Mouse (Mus musculus) megakaryocyte, adult 5-6 weeks (primary cell): ENCODE measurements around the gene Emilin2. TPM values are rescaled to one million over a fixed set of nuclear protein-coding genes. Genes with fewer than 3 reads are reported as not detected.
A peak's percentile ranks its signal among the peaks of the same experiment; 100 is the strongest.

ENCODE experiments used
- ATAC-seq: 2 replicates; pipeline ENCODE4 v1.8.0; 2016; ENCODE audit warnings: mild to moderate bottlenecking, inconsistent platforms; ENCODE audit not compliant: poor library complexity, severe bottlenecking
- total RNA-seq, 2 experiments: library from RNA; stranded (forward) in 1 of 2; stranded (reverse) in 1 of 2; fragments of 153-499, 151-499 nt in 1 of 2; fragments of 221-1000, 200-1000 nt in 1 of 2; gene quantifications; 2 replicates each; pipeline versions ENCODE4 v1.2.3 to v1.2.4; 2015 to 2017

Gene Emilin2
- total RNA-seq, 2 experiments from 2014 or later, result 152 to 244 TPM

DNA sequence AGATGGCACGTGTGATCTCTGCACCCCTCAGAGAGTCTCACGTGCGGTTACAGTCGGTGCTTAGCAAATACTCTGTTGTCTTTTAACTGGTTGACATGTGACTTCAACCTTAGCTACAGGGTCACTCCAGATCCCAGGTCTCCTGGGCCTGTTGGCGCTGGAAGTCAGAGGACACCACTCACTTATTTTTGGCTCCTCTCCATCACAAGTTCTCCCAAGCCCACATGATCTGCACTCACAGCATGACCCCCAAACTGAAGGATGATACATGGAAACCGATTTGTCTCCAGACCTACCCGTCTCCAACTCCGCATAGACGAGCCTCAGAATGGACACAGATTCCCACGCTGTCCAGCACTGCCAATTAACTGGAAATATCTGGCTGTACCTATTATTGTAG is 43.6 kb downstream of the Emilin2 start:
- ATAC-seq, result no peak

- no peak for ATAC-seq
These were observed 44.4 kb downstream of the Emilin2 start for GRCm38 (mm10) chr17:71267374-71267773.

DNA sequence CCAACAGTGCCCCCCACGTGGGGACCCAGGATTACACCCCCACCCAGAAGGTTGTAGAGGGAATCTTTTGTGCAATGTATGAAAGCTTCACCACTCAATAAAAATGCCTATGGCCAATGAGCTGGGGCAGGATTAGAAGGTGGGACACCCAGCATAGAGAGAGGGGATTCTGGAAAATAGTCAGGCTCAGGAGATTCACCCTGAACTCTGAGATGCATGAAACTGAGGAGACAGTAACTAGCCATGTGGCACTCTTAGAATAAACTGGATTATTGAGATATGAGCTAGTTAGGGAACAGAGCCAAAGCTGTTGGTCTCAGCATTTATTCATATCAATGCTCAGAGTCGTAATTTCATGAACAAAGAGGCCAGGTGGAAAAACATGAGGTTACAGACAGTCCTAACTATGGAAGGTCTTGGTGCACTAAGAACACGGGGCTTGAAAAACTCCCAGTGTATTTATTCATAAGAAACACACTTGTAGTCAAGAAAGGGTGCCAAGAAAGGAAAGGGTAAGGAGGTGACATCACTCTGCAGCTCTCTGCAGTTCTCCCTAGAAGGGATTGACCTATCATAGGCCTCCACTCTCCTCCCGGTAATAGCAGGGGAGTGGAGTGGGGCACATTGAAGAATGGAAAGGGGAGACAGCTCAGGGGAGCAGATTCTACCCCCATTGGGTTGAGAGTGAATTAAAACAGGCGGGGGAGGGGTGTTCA is 46.3 kb downstream of the Emilin2 start:
- ATAC-seq, result no peak

DNA sequence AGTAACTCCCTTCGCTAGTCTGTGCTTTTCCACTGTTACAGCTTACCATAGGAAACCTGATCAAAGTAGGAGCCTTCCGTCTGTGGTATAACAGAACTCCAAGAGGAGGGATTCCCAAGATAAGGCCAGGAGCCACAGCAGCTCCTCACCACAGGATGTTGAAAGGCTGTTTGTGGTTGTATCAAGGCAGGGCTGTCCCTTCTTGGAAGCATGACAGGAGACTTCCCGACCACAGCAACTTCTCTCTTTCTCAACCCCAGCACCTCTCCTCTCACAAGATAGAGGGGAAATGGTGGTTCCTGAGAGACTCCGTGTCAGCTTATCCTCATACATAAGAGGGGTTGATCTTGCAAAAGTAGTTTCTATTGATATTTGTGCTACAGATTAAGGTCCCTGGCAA is 47.0 kb downstream of the Emilin2 start:
- ATAC-seq, result peak; percentile 76

- ATAC-seq, result peak; percentile 57
These were observed 48.6 kb downstream of the Emilin2 start for GRCm38 (mm10) chr17:71263136-71263535.

DNA sequence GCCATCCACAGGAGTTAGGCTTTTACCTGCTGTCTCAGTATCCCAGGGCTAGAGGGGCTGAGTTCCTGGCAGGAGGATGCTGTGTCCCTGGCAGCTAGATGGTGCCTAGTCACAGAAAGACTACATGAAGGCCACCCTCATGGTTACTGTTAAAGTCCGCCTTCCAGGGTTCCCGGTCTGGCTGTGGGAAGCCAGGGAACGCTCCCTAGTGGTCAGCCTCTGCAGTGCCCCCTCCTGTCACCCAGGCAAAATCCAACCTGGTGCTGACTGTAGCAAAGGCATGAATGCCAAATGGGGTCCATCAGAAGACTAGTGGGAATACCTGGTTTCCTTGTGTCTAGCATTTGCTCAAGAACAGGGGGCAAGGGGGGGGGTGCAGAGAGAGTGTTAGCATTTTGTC is 51.1 kb downstream of the Emilin2 start:
- ATAC-seq, result no peak

DNA sequence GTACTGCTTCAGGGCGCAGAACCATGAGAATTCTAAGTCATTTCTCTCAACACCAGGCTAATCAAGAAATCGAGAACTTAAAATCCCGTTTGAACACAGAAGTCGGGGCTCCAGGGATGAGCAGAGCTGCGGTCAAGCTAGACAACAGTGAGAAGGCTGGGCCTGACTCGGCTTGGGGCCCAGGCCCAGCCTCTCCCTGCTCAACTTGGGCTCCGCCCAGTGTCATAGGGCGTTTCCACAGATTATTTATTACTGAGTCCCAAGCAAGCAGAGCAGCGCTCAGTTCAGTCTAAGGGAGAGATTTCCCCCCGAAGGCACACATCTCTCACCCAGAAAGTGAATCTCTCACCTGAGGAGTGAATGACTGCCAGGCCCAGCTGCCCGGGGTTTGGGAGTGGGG is 52.1 kb downstream of the Emilin2 start:
- ATAC-seq, result peak; percentile 48

DNA sequence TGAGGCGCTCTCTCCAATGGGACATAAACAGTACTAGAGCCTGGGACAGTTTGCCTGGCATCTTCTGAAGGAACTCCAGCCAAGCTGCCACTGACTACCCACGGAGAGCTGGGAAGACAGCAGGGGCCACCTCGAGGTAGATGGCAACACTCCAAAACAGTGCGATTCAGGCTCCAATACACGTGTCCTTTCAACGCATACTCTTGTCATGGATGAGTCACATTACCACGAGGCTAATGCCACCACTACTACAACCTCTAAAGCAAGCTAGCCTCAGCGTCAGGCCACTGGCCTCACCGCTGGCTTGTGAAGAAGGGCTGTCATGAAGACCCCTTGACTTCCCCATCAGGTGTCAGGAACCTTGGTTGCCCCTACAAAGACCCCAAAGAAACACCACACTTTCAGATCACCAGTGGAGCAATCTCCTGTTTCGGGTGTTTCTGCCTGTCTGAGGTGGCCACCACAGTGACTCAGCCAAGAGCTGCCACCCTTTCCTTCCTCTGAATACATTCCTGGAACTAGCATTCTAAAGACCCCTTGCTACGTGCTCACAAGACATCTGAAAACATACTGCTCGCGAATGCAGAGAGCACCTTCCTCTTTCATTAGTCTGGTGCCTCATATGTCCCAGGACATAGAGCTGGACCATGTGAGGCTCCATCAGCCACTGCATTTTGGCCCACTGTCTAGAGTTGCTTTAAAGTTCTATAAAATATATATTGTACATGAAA is 54.8 kb downstream of the Emilin2 start:
- ATAC-seq, result peak; percentile 61

GRCm38 (mm10) chr17:71256068-71256615 is 55.6 kb downstream of the Emilin2 start:
- no peak for ATAC-seq

DNA sequence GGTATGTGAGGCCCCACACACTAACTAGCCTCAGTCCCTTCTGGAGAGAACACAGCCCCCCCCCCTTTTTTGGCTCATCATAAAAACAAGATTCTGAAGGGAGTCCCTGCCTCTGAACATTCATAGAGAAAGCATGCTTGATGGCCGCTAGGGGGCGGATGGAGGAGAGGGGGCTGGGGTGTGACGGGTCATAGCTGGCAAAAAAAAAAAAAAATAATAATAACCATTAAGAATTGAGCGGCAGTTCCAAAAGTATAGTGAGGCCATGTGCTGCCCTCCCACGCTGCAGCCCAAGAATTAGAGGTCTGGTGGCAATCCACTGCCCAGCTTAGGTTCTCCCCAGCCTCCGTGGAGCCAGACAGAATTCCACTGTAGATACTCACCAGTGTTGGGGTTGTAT is 57.0 kb downstream of the Emilin2 start:
- peak; percentile 44 for ATAC-seq

GRCm38 (mm10) chr17:71254106-71254505 is 57.7 kb downstream of the Emilin2 start:
- no peak for ATAC-seq

- no peak for ATAC-seq
These were observed 58.4 kb downstream of the Emilin2 start for GRCm38 (mm10) chr17:71253391-71253790.

DNA sequence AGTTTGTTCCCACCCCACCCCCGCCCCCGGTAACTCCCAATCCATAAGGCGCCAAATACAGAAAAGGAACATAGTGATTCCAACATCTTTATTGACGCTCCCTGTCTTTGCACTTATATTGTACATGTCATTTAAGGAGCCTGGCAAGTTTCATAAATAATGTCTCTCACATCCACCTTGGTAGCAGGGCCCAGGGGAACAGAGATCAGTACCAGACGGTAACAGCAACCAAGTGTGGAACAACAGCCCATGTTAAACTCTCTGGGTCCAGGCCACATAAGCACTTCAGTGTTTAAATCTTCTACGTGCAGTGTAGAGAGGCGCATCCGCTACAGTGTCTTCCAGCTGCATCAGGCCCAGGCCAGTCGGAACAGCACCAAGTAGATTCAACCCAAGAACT is 59.7 kb downstream of the Emilin2 start:
- ATAC-seq, result no peak

DNA sequence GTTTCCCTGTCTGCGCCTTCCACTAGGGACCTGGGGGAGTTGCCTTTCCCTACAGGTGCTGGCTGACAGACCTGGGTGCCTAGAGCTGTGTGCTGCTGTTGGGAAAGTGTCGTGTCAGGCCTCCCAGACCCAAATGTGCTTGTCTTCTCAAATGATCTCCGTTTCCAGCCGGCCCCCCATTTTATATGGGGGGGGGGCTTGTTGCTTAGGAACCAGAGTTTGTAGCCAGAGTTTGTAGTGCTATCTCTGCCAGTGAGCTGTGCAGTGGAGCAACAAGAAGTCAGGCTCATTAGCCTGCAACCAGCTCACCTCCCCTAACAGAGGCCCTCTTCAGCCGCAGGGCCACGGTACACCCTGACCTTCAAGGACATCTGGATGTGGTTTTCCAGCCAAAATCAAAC is 60.2 kb downstream of the Emilin2 start:
- ATAC-seq, result no peak

- ATAC-seq, result peak; percentile 19; the same call in 1 of the 2 replicates
These were observed 60.8 kb downstream of the Emilin2 start for GRCm38 (mm10) chr17:71250819-71251600.

DNA sequence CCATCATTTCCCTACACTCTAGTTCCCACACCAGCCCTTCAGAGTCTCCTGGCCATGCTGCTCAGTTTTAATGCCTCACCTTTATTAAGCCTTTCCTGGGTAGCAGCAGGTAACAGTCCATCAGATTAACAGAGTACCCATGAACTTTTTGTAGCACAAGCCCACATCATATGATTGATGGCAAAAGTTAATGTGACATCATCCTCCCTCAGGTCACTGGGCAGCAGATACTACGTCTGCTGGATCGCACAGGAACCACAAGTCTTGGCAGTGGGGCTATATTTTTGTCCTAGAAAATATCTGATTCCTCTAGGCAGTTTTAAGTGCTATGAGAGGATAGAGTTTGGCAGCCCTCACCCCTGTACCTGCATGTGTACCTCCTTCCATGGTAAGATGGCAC is 61.7 kb downstream of the Emilin2 start:
- no peak for ATAC-seq

- ATAC-seq, result no peak
These were observed 62.8 kb downstream of the Emilin2 start for GRCm38 (mm10) chr17:71248963-71249362.

DNA sequence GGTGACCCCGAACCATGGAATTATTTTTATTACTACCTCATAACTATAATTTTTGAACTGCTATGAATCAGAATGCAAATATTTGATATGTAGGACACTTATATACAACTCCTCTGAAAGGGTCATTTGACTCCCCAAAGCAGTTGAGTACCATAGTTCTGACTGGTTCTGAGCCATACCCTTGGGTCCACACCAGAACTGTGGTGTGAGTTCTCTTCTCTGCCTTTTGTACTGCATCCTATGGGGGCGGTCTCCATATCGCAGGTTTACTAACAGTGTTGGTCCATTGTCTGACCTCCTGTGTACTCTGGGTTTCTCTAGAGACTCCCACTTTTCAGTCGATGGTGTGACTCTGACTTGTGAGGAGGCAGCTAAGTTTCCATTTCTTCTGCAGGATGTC is 65.8 kb downstream of the Emilin2 start:
- no peak for ATAC-seq

- ATAC-seq, result no peak
These were observed 66.6 kb downstream of the Emilin2 start for GRCm38 (mm10) chr17:71245133-71245532.

- no peak for ATAC-seq
These were observed 69.1 kb downstream of the Emilin2 start for GRCm38 (mm10) chr17:71242666-71243065.

DNA sequence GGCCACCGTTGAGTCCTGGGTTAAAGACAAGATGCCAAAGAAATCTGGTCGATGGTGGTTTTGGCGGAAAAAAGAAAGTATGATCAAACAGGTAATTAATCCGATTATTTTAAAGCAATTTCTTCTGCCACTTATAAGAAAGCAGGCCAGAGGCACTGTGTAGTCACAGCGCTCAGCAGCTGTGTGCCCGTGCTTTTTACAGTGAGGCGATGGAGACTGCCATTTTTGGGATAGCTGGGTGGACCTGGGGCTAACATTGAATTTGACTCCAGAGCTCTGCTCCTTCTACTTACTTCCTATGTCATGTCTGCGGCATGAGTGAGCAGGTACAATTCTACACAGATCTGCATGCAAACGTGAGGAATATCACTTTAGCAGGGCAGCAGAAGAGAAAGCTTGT is 71.0 kb downstream of the Emilin2 start:
- no peak for ATAC-seq
